Mouse (Mus musculus) lung, postnatal 0 days (tissue): ENCODE measurements around the gene Fbxw8. TPM values are rescaled to one million over a fixed set of nuclear protein-coding genes. Genes with fewer than 3 reads are reported as not detected.

Source experiments
- ATAC-seq: fragments of 200-750 bp; cut with Nextera tagmentation; 2 replicates; pipeline ENCODE4 v1.8.0; 2017; ENCODE audit warnings: moderate library complexity
- DNase-seq: peaks from one replicate; pipeline ENCODE4 v3.0.0-alpha.2; 2016; ENCODE audit warnings: low spot score
- H3K27ac ChIP-seq: fragments of 300-500 bp; sonication (generic); 2 replicates; pipeline ENCODE4 v1.5.1; 2014; ENCODE audit warnings: antibody characterized with exemption, mild to moderate bottlenecking, low read length, mixed read lengths
- H3K27me3 ChIP-seq: fragments of 300-500 bp; sonication (generic); replicated peaks from 2 replicates; pipeline ENCODE4 v1.6.1; 2014; ENCODE audit warnings: low read length, mixed read lengths; ENCODE audit not compliant: insufficient read depth
- H3K36me3 ChIP-seq: fragments of 300-500 bp; sonication (generic); 2 replicates; pipeline ENCODE4 v1.6.1; 2014; ENCODE audit warnings: low read length, mixed read lengths; ENCODE audit not compliant: insufficient read depth
- H3K4me1 ChIP-seq: fragments of 300-500 bp; sonication (generic); 2 replicates; pipeline ENCODE4 v1.6.1; 2014; ENCODE audit warnings: antibody characterized with exemption, low read depth, low read length, mixed read lengths; ENCODE audit not compliant: insufficient read depth
- H3K4me2 ChIP-seq: fragments of 300-500 bp; sonication (generic); replicated peaks from 2 replicates; pipeline ENCODE4 v1.6.1; 2014; ENCODE audit warnings: low read depth, mild to moderate bottlenecking, low read length, moderate library complexity, mixed read lengths
- H3K4me3 ChIP-seq: fragments of 300-500 bp; sonication (generic); 2 replicates; pipeline ENCODE4 v1.5.1; 2014; ENCODE audit warnings: low read depth, low read length
- H3K9ac ChIP-seq: fragments of 300-500 bp; sonication (generic); replicated peaks from 2 replicates; pipeline ENCODE4 v1.6.1; 2014; ENCODE audit warnings: low read depth, mild to moderate bottlenecking
- H3K9me3 ChIP-seq: fragments of 300-500 bp; sonication (generic); 2 replicates; pipeline ENCODE4 v1.6.1; 2016; ENCODE audit warnings: low read length, mixed read lengths
- CTCF ChIP-seq: IDR thresholded peaks from 2 replicates; pipeline ENCODE4 v1.5.1; 2016; ENCODE audit warnings: antibody characterized with exemption, mild to moderate bottlenecking
- EP300 ChIP-seq: IDR thresholded peaks from 2 replicates; pipeline ENCODE4 v1.6.1; 2016; ENCODE audit warnings: antibody characterized with exemption, mild to moderate bottlenecking, control low read depth
- WGBS: fragments of 180-500 bp; shearing (Covaris S2); extraction: QIAGEN DNeasy Blood & Tissue Kit; methylation state at CpG from one replicate; pipeline ENCODE4 v1.1.7; 2014; 5-methylcytosine and 5-hydroxymethylcytosine counted together
- polyA plus RNA-seq: library from polyadenylated mRNA; unstranded; fragments of >200 nt; fragmentation: Nextera tagmentation; extraction: Ambion mirVana; gene quantifications from 2 replicates; pipeline ENCODE4 v1.2.1, GENCODE M21; 2015

The Fbxw8 gene
- polyA plus RNA-seq, 1 experiment from 2014 or later: 27.9 TPM

DNA sequence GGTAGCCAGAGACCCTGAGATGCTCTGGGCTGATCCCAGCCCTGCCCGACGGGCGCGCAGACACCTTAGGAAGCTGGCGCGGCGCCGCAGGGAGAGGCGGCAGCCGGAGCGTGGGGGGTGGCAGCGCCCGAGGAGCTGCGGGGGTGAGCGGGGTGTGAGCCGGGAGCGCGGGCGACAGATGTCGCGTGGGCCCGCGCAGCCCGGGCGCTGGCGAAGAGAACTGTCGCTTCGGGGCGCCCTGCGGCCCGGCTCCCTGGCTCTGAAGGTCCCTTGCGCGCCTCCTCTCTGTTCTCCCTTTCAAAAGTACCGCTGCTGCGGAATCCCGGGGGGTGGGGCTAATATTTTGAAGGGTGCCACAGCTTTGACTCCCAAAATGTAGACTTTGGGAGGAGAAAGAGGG, 16.4 kb upstream of the Fbxw8 start:
- ATAC-seq (no peak), DNase-seq (no peak)
- Histone ChIP-seq H3K27me3 (peaks cover 56% of the 10 kb centered on the region), H3K4me1 (no peaks in the 10 kb centered on the region), H3K9me3 (no peaks in the 10 kb centered on the region; the same call in 1 of the 2 replicates), H3K27ac (no peak overlapping the region), H3K9ac (no peak overlapping the region), H3K4me3 (peak overlapping the region; percentile 46), H3K36me3 (no peaks in the 10 kb centered on the region), H3K4me2 (peak overlapping the region; percentile 65)
- TF ChIP-seq EP300 (no peak), CTCF (no peak)
- under 1% methylated on average over 36 of the region's 36 CpGs for WGBS

DNA sequence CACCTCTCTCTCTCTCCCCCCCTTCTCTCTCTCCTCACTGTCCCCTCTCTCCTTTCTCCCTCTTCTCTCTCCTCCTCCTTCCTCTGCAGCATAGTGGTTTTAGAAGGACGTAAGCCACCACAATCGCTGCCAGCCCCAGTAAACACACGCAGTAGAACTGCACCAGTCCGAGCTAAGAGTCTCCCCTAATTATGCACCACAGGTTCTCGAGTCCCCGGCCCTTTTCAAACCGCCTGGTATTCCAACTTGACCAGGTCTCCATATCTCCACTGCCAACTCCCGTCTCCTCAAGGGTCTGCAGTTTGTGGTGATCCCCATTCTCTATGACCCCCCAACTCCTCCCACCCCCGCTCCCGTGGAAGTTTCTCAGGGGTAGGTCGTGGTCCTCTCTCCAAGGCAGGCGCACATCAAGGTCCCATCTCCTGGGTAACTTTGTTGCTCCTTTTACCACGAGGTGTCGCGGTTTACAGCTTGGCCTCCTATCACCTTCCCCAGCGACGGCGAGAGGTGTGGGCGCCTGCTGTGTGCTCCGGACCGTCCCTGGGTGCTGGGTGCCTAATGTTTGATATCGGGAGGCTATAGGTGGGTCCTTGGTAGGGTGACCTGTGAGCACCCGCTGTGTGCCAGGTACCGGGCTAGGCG, 15.7 kb upstream of the Fbxw8 start:
- Histone ChIP-seq H3K9me3 (no peaks in the 10 kb centered on the region; the same call in 1 of the 2 replicates), H3K4me2 (peak overlapping the region; percentile 65; the same call in 1 of the 2 replicates), H3K27me3 (peaks cover 56% of the 10 kb centered on the region), H3K4me3 (peak overlapping the region; percentile 46), H3K9ac (no peak overlapping the region), H3K27ac (no peak overlapping the region), H3K36me3 (no peaks in the 10 kb centered on the region), H3K4me1 (no peaks in the 10 kb centered on the region)
- 4% methylated on average over 25 of the region's 25 CpGs for WGBS
- ATAC-seq (no peak), DNase-seq (no peak)
- TF ChIP-seq CTCF (peak; percentile 54), EP300 (no peak)

DNA sequence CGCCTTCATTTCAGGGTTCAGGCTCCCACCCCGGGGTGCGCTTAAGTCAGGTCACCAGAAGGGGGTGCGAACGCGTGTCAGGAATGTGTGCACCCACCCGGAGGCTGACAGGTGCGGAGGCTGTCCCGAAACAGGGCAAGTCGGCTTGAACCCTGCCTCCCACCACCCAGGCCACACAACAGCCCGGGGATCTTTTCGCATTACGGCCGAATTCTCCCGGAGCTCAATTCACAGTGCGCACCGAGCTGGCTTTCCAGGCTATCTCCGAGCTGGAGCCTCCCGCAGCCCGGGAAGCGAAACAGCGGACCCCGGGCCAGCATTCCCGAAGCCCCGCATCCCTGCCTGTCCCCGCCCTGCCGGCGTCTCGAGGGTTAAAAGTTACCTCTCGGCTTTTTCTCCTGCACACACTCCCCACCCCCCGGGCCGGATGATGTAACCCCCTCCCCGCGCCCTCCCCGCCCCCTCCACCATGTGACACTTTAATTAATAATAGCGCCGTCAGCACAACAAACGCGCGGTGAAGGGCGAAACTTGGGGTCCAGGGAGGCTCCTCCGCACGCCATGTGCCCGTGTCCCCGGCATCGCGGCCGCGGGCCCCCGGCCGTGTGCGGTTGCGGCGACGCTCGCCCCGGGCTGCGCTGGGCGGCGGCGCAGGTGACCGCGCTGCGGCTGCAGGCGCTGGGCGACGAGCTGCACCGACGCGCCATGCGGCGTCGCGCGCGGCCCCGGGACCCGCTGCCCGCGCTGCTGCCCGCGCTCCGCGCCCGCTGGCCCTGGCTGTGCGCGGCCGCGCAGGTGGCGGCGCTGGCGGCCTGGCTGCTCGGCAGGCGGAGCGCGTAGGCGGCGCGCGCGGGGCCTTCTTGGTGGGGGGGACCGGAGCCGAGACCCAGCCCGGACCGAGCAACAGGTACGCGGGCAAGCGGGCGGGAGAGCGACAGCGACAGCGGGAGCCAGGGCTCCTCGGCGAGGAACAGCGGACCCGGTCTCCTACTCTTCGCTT, 14.3 kb upstream of the Fbxw8 start:
- H3K36me3 ChIP-seq: no peaks in the 10 kb centered on the region
- DNase-seq: no peak

DNA sequence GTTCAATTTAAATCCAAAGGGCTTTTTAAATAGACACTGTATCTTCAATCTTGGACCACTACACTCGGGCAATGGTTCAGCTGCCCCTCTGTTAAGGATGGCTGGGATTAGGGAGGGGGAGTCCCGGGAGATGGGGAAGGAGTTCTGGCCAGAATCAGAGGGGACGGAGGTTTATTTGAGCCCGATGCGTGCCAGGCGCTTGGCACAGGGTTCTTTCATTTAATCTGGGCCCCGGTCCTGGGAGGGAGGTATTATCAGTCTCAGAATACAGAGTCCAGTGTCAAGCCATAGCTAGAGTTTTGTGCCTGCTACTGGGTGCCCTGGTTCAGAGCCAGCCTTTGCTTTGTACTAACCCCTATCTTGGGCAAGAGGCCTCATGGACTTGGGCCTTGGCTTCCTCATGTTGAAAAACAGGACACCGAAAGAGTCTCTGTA, 12.3 kb upstream of the Fbxw8 start:
- H3K27ac ChIP-seq: no peak overlapping the region
- no peak overlapping the region for H3K9ac ChIP-seq
- H3K4me3 ChIP-seq: no peak overlapping the region
- no peaks in the 10 kb centered on the region for H3K4me1 ChIP-seq
- no peak for ATAC-seq
- H3K36me3 ChIP-seq: no peaks in the 10 kb centered on the region
- no peak overlapping the region for H3K4me2 ChIP-seq
- TF ChIP-seq EP300: no peak
- TF ChIP-seq CTCF: no peak
- no peaks in the 10 kb centered on the region for H3K9me3 ChIP-seq
- WGBS: 65% methylated on average over 8 of the region's 8 CpGs
- DNase-seq: no peak
- peaks cover 41% of the 10 kb centered on the region for H3K27me3 ChIP-seq

More for the DNA sequence above, 14.3 kb upstream of the Fbxw8 start:
- TF ChIP-seq CTCF (peak; percentile 17), EP300 (no peak)
- H3K4me3 ChIP-seq: peak overlapping the region; percentile 47
- H3K9me3 ChIP-seq: no peaks in the 10 kb centered on the region
- H3K27me3 ChIP-seq: peaks cover 47% of the 10 kb centered on the region
- ATAC-seq: peak; percentile 37
- peak overlapping the region; percentile 83 for H3K4me2 ChIP-seq
- H3K4me1 ChIP-seq: no peaks in the 10 kb centered on the region
- under 1% methylated on average over 80 of the region's 117 CpGs for WGBS
- H3K27ac ChIP-seq: no peak overlapping the region
- H3K9ac ChIP-seq: no peak overlapping the region

DNA sequence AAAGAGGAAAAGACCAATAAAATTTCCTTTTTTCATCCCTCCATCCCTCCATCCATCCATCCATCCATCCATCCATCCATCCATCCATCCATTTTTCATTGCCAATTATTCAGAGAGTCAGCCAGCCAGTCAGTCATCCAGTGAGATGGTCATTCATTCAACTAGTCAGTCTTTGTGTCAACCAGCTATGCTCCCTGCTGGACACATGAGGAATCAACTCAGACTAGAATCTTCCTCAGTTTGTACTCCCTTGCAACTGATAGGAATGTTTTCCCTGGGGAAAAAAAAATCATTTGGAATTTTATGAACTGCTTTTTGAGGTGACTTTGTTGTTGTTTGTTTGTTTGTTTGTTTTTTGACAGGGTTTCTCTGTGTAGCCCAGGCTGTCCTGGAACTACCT, 10.2 kb upstream of the Fbxw8 start:
- Histone ChIP-seq H3K27ac (no peak overlapping the region), H3K36me3 (no peaks in the 10 kb centered on the region), H3K9ac (no peak overlapping the region), H3K4me2 (no peak overlapping the region), H3K4me3 (no peak overlapping the region), H3K4me1 (no peaks in the 10 kb centered on the region), H3K9me3 (no peaks in the 10 kb centered on the region), H3K27me3 (peaks cover 28% of the 10 kb centered on the region)
- no peak for DNase-seq
- TF ChIP-seq EP300 (no peak), CTCF (peak; percentile 61)
- no peak for ATAC-seq

DNA sequence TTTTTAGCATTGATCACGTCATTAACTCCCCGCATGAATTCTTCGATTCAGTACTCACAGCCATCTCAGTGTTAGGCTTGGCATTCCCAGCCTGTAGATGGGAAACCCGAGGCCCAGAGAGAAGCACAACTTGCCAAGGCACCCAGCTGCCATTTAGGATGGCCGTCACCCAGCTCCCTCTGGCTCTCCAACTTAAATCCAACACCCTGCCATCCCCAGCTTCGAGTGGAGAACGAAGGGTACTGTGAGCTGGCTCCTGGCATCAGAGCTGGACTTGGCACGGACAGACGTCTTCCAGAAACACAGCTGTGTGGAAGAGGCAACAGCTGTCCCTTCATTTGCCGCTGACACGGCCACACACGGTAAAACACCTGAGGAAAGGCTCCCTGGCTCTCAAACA, 9.3 kb upstream of the Fbxw8 start, which contains the start of gene Hrk:
Gene Hrk, plus strand, starts transcription at position 68 of the 400 bp plus-strand sequence.
- no peak for TF ChIP-seq EP300
- TF ChIP-seq CTCF: no peak
- Histone ChIP-seq H3K4me1 (no peaks in the 10 kb centered on the region), H3K4me3 (no peak within 1 kb of the TSS), H3K27me3 (peaks cover 24% of the 10 kb centered on the region), H3K9ac (no peak within 1 kb of the TSS), H3K4me2 (no peak within 1 kb of the TSS), H3K9me3 (no peaks in the 10 kb centered on the region), H3K36me3 (no peaks in the 10 kb centered on the region), H3K27ac (no peak within 1 kb of the TSS)
- 62% methylated on average over 12 of the region's 12 CpGs for WGBS
- DNase-seq (no peak), ATAC-seq (no peak)
